Mouse (Mus musculus) CH12.LX (cell line): ENCODE measurements around the gene Itga7.
"Not testable (repeated sequence)": the region's sequence is repeated elsewhere in the genome, so short reads cannot be mapped to it uniquely, and the experiment has no call there.

Source experiments
- CHD1 ChIP-seq: IDR thresholded peaks from 2 replicates; pipeline ENCODE4 v1.6.1; 2012; ENCODE audit warnings: low read depth, low read length, improper control_type of control experiment, inconsistent platforms
- CTCF ChIP-seq, 2 experiments: IDR thresholded peaks in 1 of 2; conservative IDR thresholded peaks in 1 of 2; 2 replicates each; pipeline ENCODE4 v1.5.1; 2011 to 2012; ENCODE audit warnings: low read depth in 2 of 2, low read length in 2 of 2, improper control_type of control experiment in 1 of 2, inconsistent platforms in 1 of 2, mild to moderate bottlenecking in 1 of 2, moderate library complexity in 1 of 2
- MAX ChIP-seq: IDR thresholded peaks from 2 replicates; pipeline ENCODE4 v1.6.1; 2011; ENCODE audit warnings: low read length, improper control_type of control experiment
- TCF12 ChIP-seq: IDR thresholded peaks from 2 replicates; pipeline ENCODE4 v1.6.1; 2014; ENCODE audit warnings: low read depth, mild to moderate bottlenecking, inconsistent platforms, low read length, improper control_type of control experiment

DNA sequence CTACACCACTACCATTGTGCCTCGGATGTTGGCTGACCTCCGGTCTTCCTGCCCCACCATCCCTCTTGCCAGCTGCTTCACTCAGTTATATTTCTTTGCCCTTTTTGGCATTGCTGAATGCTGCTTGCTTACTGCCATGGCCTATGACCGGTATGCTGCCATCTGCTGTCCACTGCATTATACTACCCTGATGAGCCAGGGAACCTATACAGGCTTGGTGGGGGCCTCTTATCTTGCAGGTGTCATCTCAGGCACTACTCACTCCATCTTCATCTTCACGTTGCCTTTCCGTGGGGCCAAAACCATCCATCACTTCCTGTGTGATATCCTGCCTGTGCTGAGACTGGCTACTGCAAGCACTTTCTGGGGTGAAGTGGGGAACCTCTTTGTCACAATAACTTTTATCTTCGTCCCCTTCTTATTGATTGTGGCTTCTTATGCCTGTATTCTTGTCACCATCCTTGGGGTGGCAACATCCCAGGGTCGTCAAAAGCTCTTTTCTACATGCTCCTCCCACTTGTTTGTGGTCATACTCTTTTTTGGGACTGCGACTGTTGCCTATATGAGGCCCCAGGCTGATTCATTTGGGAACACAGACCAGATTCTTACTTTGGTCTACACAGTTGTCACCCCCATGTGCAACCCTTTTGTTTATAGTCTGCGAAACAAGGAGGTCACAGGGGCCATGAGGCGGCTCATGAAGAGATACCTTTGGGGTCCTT is 56.7 kb downstream of the Itga7 start:
- TF ChIP-seq TCF12; MAX; CTCF (conservative IDR thresholded peaks at IDR 0.05 in 1 of 2, IDR thresholded peaks at IDR 0.05 in 1 of 2; ENCODE audit: low read depth in 2 of 2, low read length in 2 of 2); CHD1: not testable (repeated sequence)
